In the genomic region with DNA sequence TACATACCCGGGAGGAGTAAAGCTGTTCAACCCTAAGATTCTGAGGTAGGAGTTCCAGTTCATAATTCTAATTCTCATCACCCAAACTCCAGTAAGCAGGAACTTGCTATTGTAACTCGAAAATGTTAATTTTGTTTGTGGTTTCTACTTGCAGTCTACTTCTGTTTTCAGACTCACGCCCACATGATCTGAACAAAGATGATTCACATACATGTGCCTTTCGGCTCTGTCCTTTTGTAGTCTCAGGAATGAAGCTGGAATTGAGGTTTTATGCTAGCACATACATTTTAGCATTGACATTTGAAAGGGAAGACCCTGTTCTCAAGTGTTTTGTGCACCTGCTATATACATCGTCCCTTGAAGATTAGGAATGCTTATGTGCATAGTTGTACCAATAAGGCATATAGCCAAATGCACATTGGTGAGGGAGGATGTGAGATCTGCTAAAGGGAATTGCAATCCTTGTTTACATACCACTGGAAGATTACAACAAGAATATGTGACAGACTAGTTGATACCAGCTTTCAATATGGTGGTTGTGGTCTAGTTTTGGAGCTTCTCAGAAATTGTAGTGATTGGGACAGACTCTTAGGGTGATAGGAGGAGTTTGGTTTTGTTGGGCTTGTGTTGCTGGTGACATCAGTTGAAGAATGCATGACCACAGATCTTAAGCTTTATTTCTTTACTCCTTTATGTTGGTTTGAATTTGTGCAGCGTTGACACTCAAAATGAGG, we compare ENCODE assay signal across 17 mouse cellular contexts. TPM values are rescaled to one million over a fixed set of nuclear protein-coding genes. Genes with fewer than 3 reads are reported as not detected.
DNase-seq lines count a peak whose midpoint lies in the region; ATAC-seq lines count a peak whose summit lies in the region.
"Had no signal": no experiment of that assay in that cellular context is flagged by ENCODE, and none has a peak within 500 bp of the region (broad histone marks: within the 10 kb centered on the region; RNA-seq: fewer than 3 reads in every experiment).

No protein-coding gene starts in this region.

- H3K9me3 ChIP-seq in kidney, embryonic 14.5 days (ENCODE audit: control insufficient read depth, low read length) = no peaks in the 10 kb centered on the region
- H3K9me3 ChIP-seq: embryonic facial prominence, embryonic 10.5 days; limb, embryonic 12.5 days had no signal

- peak overlapping the region; percentile 39; the same call in 1 of the 2 replicates for H3K27ac ChIP-seq in kidney, embryonic 14.5 days (ENCODE audit: low read depth, low read length)
- peak overlapping the region; percentile 99 for H3K27ac ChIP-seq in macrophage
- H3K27ac ChIP-seq: embryonic facial prominence, embryonic 10.5 days; hindbrain, postnatal 0 days; limb, embryonic 12.5 days had no signal

- no peak for ATAC-seq in kidney, embryonic 14.5 days (ENCODE audit: low FRiP score, low TSS enrichment)
- ATAC-seq: hindbrain, postnatal 0 days; lung, postnatal 0 days had no signal

- H3K4me3 ChIP-seq in kidney, embryonic 14.5 days (ENCODE audit: low read length) = no peak overlapping the region
- H3K4me3 ChIP-seq in macrophage (ENCODE audit: inconsistent target) = peak overlapping the region; percentile 24
- H3K4me3 ChIP-seq: embryonic facial prominence, embryonic 10.5 days; limb, embryonic 12.5 days had no signal

- 86% methylated on average over 6 of the region's 6 CpGs for WGBS in kidney, embryonic 14.5 days
- 21% methylated on average over 6 of the region's 6 CpGs for WGBS in macrophage (ENCODE audit: missing documents)

- DNase-seq in kidney, adult 9 months = no peak
- peak; percentile 50 to 55 for DNase-seq in B cell, adult 2 months
- peak; percentile 49 for DNase-seq in NIH3T3 (ENCODE audit: low read depth)
- no peak for DNase-seq in left cerebral cortex, postnatal 14 days (ENCODE audit: low spot score in 2 of 2)
- no peak for DNase-seq in left cerebral cortex, postnatal 10 days (ENCODE audit: extremely low spot score in 1 of 2, low spot score in 2 of 2)
- no peak for DNase-seq in thymus, postnatal 14 days
- DNase-seq: adrenal gland, adult 2 months; cerebellum, adult 11-12 months; gastrocnemius, postnatal 36 days; layer of hippocampus, adult 9-11 months had no signal

- intact Hi-C loops in left cerebral cortex, postnatal 14 days (cut with DNase I) = no loop called here
- intact Hi-C loops in left cerebral cortex, postnatal 10 days (cut with DNase I) = no loop called here

- H3K79me2 ChIP-seq in macrophage (ENCODE audit: inconsistent target) = peaks cover 97% of the 10 kb centered on the region

- H3K4me1 ChIP-seq in kidney, embryonic 14.5 days (ENCODE audit: control insufficient read depth, insufficient read depth, low read length) = 0 out of 2 replicates have a peak, but pooled peaks cover 4% of the 10 kb centered on the region
- H3K4me1 ChIP-seq: embryonic facial prominence, embryonic 10.5 days had no signal

- no peak overlapping the region for H3K4me2 ChIP-seq in kidney, embryonic 14.5 days (replicated peaks; ENCODE audit: low read depth, low read length)
- H3K4me2 ChIP-seq: limb, embryonic 12.5 days had no signal

- H3K36me3 ChIP-seq in kidney, embryonic 14.5 days (ENCODE audit: control insufficient read depth, insufficient read depth, low read length) = no peaks in the 10 kb centered on the region
- H3K36me3 ChIP-seq in macrophage (ENCODE audit: inconsistent target) = peaks cover 13% of the 10 kb centered on the region; the same call in 1 of the 2 replicates
- H3K36me3 ChIP-seq: G1E; limb, embryonic 12.5 days had no signal

- H3K9ac ChIP-seq in kidney, embryonic 14.5 days (ENCODE audit: low read depth, low read length) = no peak overlapping the region
- H3K9ac ChIP-seq: limb, embryonic 12.5 days had no signal

- H3K27me3 ChIP-seq in kidney, embryonic 14.5 days (ENCODE audit: control insufficient read depth, insufficient read depth, low read length) = no peaks in the 10 kb centered on the region
- H3K27me3 ChIP-seq: limb, embryonic 12.5 days had no signal

RNA-seq across cellular contexts. Expression of a gene that starts 8.6 kb away (rescaled TPM):
- 7.2 and 7.4 TPM in 2 replicates for polyA plus RNA-seq in kidney, embryonic 14.5 days (2014; fragmentation: Nextera tagmentation; extraction: Ambion mirVana)
- 1,000 to 10,000 TPM in 3 of 26 experiments, 100 to 1,000 TPM in 23; 207 to 1,244 (median 399) TPM for total RNA-seq in macrophage (2018; cell fraction: chromatin; rRNA removed)
- 100 to 1,000 TPM; 164 to 281 (median 201) TPM for total RNA-seq in macrophage (2018; cell fraction: cytosol; rRNA removed)
- total RNA-seq in macrophage (2018; cell fraction: nucleus; rRNA removed) = 100 to 1,000 TPM; 193 to 717 (median 422) TPM
- polyA plus RNA-seq in macrophage (2018) = 136 to 190 TPM (median 180 TPM) in 3 replicates
- 1 to 10 TPM; 2.4 to 2.9 TPM for total RNA-seq in left cerebral cortex, postnatal 14 days (2021)
- 1 to 10 TPM; 2.8 to 3.2 TPM for total RNA-seq in left cerebral cortex, postnatal 10 days (2021)
- polyA plus RNA-seq: G1E had no signal

Comparison
In these comparisons a context has a peak if more than half of its experiments do, and no peak if none do; other contexts are left out.
1. DNase-seq: peak in B cell, adult 2 months (2 of 2) and NIH3T3 (single experiment); none in kidney, adult 9 months (single experiment), left cerebral cortex, postnatal 14 days (0 of 2), left cerebral cortex, postnatal 10 days (0 of 2) and thymus, postnatal 14 days (single experiment).